Mouse (Mus musculus): ENCODE measurements around the gene Arih1. TPM values are rescaled to one million over a fixed set of nuclear protein-coding genes. Genes with fewer than 3 reads are reported as not detected.

Gene Arih1
- polyA plus RNA-seq, 1 experiment, result 34.1 TPM

DNA sequence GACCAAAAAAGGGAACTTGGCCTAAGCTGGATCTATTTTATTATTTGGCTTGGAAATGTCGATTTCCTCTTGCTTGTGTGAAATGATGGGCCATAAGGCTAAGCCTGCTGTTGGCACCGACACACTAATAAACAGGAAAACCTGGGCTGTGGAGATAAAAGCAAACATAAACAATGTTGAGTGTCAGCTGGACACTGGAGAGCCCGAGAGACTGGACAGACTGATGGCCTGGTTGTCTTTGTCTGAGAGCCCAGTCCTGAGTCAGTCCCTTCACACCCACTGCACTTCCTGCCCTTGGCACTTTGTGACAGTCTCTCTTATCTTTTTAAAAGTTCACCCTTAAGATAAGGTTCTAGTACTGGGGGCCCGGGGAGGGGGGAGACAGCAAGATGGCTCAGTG, 36.5 kb upstream of the Arih1 start:
- no peak for TF ChIP-seq POLR2A (IDR thresholded peaks at IDR 0.05; ENCODE audit: control insufficient read depth, extremely low read depth, insufficient read depth, low read length, poor library complexity)
- TF ChIP-seq CTCF (IDR thresholded peaks at IDR 0.05; ENCODE audit: borderline replicate concordance, control insufficient read depth, extremely low read depth, insufficient read depth, low read length, poor library complexity), result no peak
- WGBS, result 41% methylated on average over 4 of the region's 4 CpGs
- H3K27me3 ChIP-seq (ENCODE audit: control insufficient read depth, insufficient read depth, low read length), result no peaks in the 10 kb centered on the region
- no peak overlapping the region for H3K27ac ChIP-seq (ENCODE audit: control insufficient read depth, insufficient read depth, low read length)
- DNase-seq, result no peak
- no peaks in the 10 kb centered on the region for H3K4me1 ChIP-seq (replicated peaks; ENCODE audit: control insufficient read depth, insufficient read depth, low read length)
- H3K36me3 ChIP-seq (ENCODE audit: control insufficient read depth, insufficient read depth, low read length), result no peaks in the 10 kb centered on the region
- no peak overlapping the region for H3K4me3 ChIP-seq (ENCODE audit: control insufficient read depth, insufficient read depth, low read length)

DNA sequence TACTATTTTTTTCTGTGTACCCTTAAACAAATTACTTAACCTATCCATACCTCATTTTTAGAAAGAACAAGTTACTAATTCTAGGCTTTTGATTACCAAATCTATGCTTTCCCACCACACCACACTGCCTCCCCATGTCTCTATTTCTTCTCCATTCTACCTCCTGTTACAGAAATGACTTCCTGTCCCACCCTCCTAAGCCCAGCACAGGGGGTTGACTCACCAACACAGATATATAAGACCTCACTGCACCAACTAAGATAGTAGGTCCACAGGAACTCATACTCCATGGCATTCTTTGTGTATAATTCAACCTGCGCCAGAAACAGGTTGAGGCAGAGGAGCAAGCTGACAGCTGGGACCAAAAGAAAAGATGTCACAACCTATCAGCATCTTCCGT, 33.0 kb upstream of the Arih1 start:
- WGBS, result 90% methylated on average over 2 of the region's 2 CpGs
- no peaks in the 10 kb centered on the region for H3K4me1 ChIP-seq (replicated peaks; ENCODE audit: control insufficient read depth, insufficient read depth, low read length)
- no peak for DNase-seq
- H3K27me3 ChIP-seq (ENCODE audit: control insufficient read depth, insufficient read depth, low read length), result no peaks in the 10 kb centered on the region
- no peak overlapping the region for H3K4me3 ChIP-seq (ENCODE audit: control insufficient read depth, insufficient read depth, low read length)
- TF ChIP-seq POLR2A (IDR thresholded peaks at IDR 0.05; ENCODE audit: control insufficient read depth, extremely low read depth, insufficient read depth, low read length, poor library complexity) (no peak), CTCF (IDR thresholded peaks at IDR 0.05; ENCODE audit: borderline replicate concordance, control insufficient read depth, extremely low read depth, insufficient read depth, low read length, poor library complexity) (no peak)
- H3K27ac ChIP-seq (ENCODE audit: control insufficient read depth, insufficient read depth, low read length), result no peak overlapping the region
- no peaks in the 10 kb centered on the region for H3K36me3 ChIP-seq (ENCODE audit: control insufficient read depth, insufficient read depth, low read length)

DNA sequence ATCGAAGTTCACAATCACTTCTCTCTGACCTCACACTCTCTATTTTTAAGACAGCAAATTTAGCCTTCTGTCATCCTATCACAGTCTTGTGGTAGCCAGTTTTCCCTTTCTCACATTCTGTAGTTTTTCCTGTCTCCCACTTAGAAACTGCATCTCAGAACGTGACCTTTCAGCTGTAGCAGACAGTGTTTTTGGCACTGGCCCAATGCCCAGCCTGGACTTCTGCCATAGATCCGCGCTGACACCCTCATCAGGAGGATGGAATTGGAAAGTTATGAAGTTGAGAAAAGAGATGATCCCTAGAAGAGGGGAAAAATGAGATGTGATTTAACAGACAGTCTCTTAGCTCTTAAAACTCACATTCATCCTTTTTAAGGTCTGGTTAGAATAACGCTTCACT, 32.6 kb upstream of the Arih1 start:
- H3K4me3 ChIP-seq (ENCODE audit: control insufficient read depth, insufficient read depth, low read length), result no peak overlapping the region
- no peak overlapping the region for H3K27ac ChIP-seq (ENCODE audit: control insufficient read depth, insufficient read depth, low read length)
- no peak for DNase-seq
- no peaks in the 10 kb centered on the region for H3K27me3 ChIP-seq (ENCODE audit: control insufficient read depth, insufficient read depth, low read length)
- H3K36me3 ChIP-seq (ENCODE audit: control insufficient read depth, insufficient read depth, low read length), result no peaks in the 10 kb centered on the region
- no peaks in the 10 kb centered on the region for H3K4me1 ChIP-seq (replicated peaks; ENCODE audit: control insufficient read depth, insufficient read depth, low read length)
- TF ChIP-seq CTCF (IDR thresholded peaks at IDR 0.05; ENCODE audit: borderline replicate concordance, control insufficient read depth, extremely low read depth, insufficient read depth, low read length, poor library complexity) (no peak), POLR2A (IDR thresholded peaks at IDR 0.05; ENCODE audit: control insufficient read depth, extremely low read depth, insufficient read depth, low read length, poor library complexity) (no peak)
- 87% methylated on average over 5 of the region's 5 CpGs for WGBS

DNA sequence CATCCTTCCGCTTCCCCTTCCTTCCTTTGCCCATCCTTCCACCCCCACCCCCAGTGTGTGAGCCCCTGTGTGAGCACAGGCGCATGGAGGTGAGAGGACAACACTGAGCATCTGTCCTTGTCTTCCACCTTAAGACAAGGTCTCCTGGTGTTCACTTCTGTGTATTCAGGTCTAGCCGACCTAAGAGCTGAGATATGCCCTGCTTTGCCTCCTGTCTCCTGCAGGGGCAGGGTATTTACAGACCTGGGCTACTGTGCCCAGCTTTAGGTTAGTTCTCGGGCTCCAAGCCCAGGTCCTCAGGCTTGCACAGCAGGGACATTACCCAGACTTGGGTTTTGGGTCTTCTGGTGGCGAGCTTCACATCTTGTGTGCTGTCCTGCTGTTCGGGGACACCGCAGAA, 30.7 kb upstream of the Arih1 start:
- Histone ChIP-seq H3K27me3 (ENCODE audit: control insufficient read depth, insufficient read depth, low read length) (no peaks in the 10 kb centered on the region), H3K36me3 (ENCODE audit: control insufficient read depth, insufficient read depth, low read length) (no peaks in the 10 kb centered on the region), H3K4me1 (replicated peaks; ENCODE audit: control insufficient read depth, insufficient read depth, low read length) (no peaks in the 10 kb centered on the region), H3K4me3 (ENCODE audit: control insufficient read depth, insufficient read depth, low read length) (no peak overlapping the region), H3K27ac (ENCODE audit: control insufficient read depth, insufficient read depth, low read length) (no peak overlapping the region)
- DNase-seq, result no peak
- no peak for TF ChIP-seq CTCF (IDR thresholded peaks at IDR 0.05; ENCODE audit: borderline replicate concordance, control insufficient read depth, extremely low read depth, insufficient read depth, low read length, poor library complexity)
- no peak for TF ChIP-seq POLR2A (IDR thresholded peaks at IDR 0.05; ENCODE audit: control insufficient read depth, extremely low read depth, insufficient read depth, low read length, poor library complexity)
- WGBS, result 74% methylated on average over 7 of the region's 7 CpGs

DNA sequence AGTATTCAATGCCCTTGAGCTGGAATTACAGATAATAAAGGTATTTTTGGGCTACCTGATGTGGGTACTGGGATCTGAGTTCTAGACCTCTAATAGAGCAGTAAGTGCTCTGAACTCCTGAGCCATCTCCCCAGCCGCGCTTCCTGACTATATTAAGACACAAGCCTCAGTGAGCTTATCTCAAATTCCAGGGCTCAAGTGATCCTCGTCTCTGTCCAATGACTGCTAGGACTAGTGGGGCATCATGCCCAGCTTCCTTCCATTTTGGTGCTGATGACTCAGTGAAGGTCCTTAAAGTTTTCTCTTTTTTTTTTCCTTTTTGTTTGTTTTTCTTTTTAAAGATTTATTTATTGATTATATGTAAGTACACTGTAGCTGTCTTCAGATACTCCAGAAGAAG, 28.7 kb upstream of the Arih1 start:
- no peaks in the 10 kb centered on the region for H3K27me3 ChIP-seq (ENCODE audit: control insufficient read depth, insufficient read depth, low read length)
- no peak for DNase-seq
- H3K27ac ChIP-seq (ENCODE audit: control insufficient read depth, insufficient read depth, low read length), result no peak overlapping the region
- H3K36me3 ChIP-seq (ENCODE audit: control insufficient read depth, insufficient read depth, low read length), result no peaks in the 10 kb centered on the region
- no peak overlapping the region for H3K4me3 ChIP-seq (ENCODE audit: control insufficient read depth, insufficient read depth, low read length)
- WGBS, result 76% methylated on average over 3 of the region's 3 CpGs
- no peaks in the 10 kb centered on the region for H3K4me1 ChIP-seq (replicated peaks; ENCODE audit: control insufficient read depth, insufficient read depth, low read length)
- TF ChIP-seq POLR2A (IDR thresholded peaks at IDR 0.05; ENCODE audit: control insufficient read depth, extremely low read depth, insufficient read depth, low read length, poor library complexity) (no peak), CTCF (IDR thresholded peaks at IDR 0.05; ENCODE audit: borderline replicate concordance, control insufficient read depth, extremely low read depth, insufficient read depth, low read length, poor library complexity) (no peak)

DNA sequence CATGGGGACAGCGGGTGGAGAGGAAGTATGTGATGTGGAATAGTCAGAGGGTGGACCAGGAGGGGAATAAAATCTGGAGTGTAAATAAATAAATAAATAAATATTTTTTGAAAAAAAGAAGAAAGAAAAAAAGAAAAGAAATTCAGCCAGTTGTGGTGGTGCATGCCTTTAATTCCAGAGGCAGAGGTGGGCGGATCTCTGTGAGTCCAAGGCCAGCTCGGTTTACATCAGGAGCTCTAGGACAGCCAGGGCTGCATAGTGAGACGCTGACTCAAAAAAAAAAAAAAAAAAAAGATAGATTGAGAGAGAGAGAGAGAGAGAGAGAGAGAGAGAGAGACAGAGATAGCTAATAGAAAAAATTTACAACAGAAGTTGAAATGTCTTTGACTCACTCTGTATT, 26.0 kb upstream of the Arih1 start:
- no peak for DNase-seq
- WGBS, result 93% methylated on average over 4 of the region's 4 CpGs
- Histone ChIP-seq H3K27ac (ENCODE audit: control insufficient read depth, insufficient read depth, low read length) (no peak overlapping the region), H3K4me3 (ENCODE audit: control insufficient read depth, insufficient read depth, low read length) (no peak overlapping the region), H3K36me3 (ENCODE audit: control insufficient read depth, insufficient read depth, low read length) (no peaks in the 10 kb centered on the region), H3K27me3 (ENCODE audit: control insufficient read depth, insufficient read depth, low read length) (no peaks in the 10 kb centered on the region), H3K4me1 (replicated peaks; ENCODE audit: control insufficient read depth, insufficient read depth, low read length) (no peaks in the 10 kb centered on the region)
- no peak for TF ChIP-seq POLR2A (IDR thresholded peaks at IDR 0.05; ENCODE audit: control insufficient read depth, extremely low read depth, insufficient read depth, low read length, poor library complexity)
- no peak for TF ChIP-seq CTCF (IDR thresholded peaks at IDR 0.05; ENCODE audit: borderline replicate concordance, control insufficient read depth, extremely low read depth, insufficient read depth, low read length, poor library complexity)

DNA sequence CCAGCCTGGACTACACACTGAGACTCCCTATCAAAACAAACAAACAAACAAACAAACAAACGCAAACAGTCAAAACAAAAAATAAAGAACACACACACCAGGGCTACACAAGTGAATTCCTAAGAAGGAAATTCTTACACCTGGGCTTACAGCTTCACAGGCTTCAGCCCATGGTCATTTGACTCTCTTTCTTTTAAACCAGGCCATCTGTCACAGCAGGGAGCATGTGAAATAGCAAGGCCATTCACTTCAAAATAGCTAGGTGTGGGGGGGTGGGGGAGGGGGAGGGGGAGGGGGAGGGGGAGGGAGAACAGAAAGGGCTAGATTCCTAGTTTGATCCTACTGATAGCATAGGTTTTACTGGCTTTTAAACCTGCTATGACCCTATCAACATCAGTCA, 21.7 kb upstream of the Arih1 start:
- no peak for DNase-seq
- no peak for TF ChIP-seq POLR2A (IDR thresholded peaks at IDR 0.05; ENCODE audit: control insufficient read depth, extremely low read depth, insufficient read depth, low read length, poor library complexity)
- no peak for TF ChIP-seq CTCF (IDR thresholded peaks at IDR 0.05; ENCODE audit: borderline replicate concordance, control insufficient read depth, extremely low read depth, insufficient read depth, low read length, poor library complexity)
- H3K27me3 ChIP-seq (ENCODE audit: control insufficient read depth, insufficient read depth, low read length), result no peaks in the 10 kb centered on the region
- H3K4me1 ChIP-seq (replicated peaks; ENCODE audit: control insufficient read depth, insufficient read depth, low read length), result no peaks in the 10 kb centered on the region
- H3K27ac ChIP-seq (ENCODE audit: control insufficient read depth, insufficient read depth, low read length), result no peak overlapping the region
- no peak overlapping the region for H3K4me3 ChIP-seq (ENCODE audit: control insufficient read depth, insufficient read depth, low read length)
- H3K36me3 ChIP-seq (ENCODE audit: control insufficient read depth, insufficient read depth, low read length), result no peaks in the 10 kb centered on the region
- WGBS, result 79% methylated on average over 1 of the region's 1 CpGs
